Mouse (Mus musculus): ENCODE data around the gene Efna4. TPM values are rescaled to one million over a fixed set of nuclear protein-coding genes. Genes with fewer than 3 reads are reported as not detected.

The Efna4 gene
- total RNA-seq (2017), result not detected in 2 replicates

- ATAC-seq (ENCODE audit: extremely low read depth, insufficient number of reproducible peaks, low FRiP score, poor library complexity, severe bottlenecking), result no peak
These were observed at the start of gene Efna4 for GRCm38 (mm10) chr3:89337721-89338578. Gene Efna4 (minus strand): TSS chr3:89338028.

- ATAC-seq (ENCODE audit: extremely low read depth, insufficient number of reproducible peaks, low FRiP score, poor library complexity, severe bottlenecking), result no peak
These were observed 48.9 kb upstream of the Efna4 start for GRCm38 (mm10) chr3:89386438-89387420.

- ATAC-seq (ENCODE audit: extremely low read depth, insufficient number of reproducible peaks, low FRiP score, poor library complexity, severe bottlenecking), result no peak
These were observed 47.6 kb upstream of the Efna4 start for GRCm38 (mm10) chr3:89385451-89385850.

- no peak for ATAC-seq (ENCODE audit: extremely low read depth, insufficient number of reproducible peaks, low FRiP score, poor library complexity, severe bottlenecking)
These were observed 46.7 kb upstream of the Efna4 start for GRCm38 (mm10) chr3:89384331-89385076.

- no peak for ATAC-seq (ENCODE audit: extremely low read depth, insufficient number of reproducible peaks, low FRiP score, poor library complexity, severe bottlenecking)
These were observed 45.9 kb upstream of the Efna4 start for GRCm38 (mm10) chr3:89383651-89384255.

- no peak for ATAC-seq (ENCODE audit: extremely low read depth, insufficient number of reproducible peaks, low FRiP score, poor library complexity, severe bottlenecking)
These were observed 45.1 kb upstream of the Efna4 start for GRCm38 (mm10) chr3:89382950-89383349.

GRCm38 (mm10) chr3:89382033-89382882 is 44.4 kb upstream of the Efna4 start:
- no peak for ATAC-seq (ENCODE audit: extremely low read depth, insufficient number of reproducible peaks, low FRiP score, poor library complexity, severe bottlenecking)

GRCm38 (mm10) chr3:89381233-89381632 is 43.4 kb upstream of the Efna4 start:
- ATAC-seq (ENCODE audit: extremely low read depth, insufficient number of reproducible peaks, low FRiP score, poor library complexity, severe bottlenecking), result no peak

GRCm38 (mm10) chr3:89380711-89381110 is 42.9 kb upstream of the Efna4 start:
- no peak for ATAC-seq (ENCODE audit: extremely low read depth, insufficient number of reproducible peaks, low FRiP score, poor library complexity, severe bottlenecking)

- no peak for ATAC-seq (ENCODE audit: extremely low read depth, insufficient number of reproducible peaks, low FRiP score, poor library complexity, severe bottlenecking)
These were observed 42.5 kb upstream of the Efna4 start for GRCm38 (mm10) chr3:89380291-89380690.

- 0 out of 2 replicates have a peak, but pooled peaks have one; percentile 7 for ATAC-seq (ENCODE audit: extremely low read depth, insufficient number of reproducible peaks, low FRiP score, poor library complexity, severe bottlenecking)
These were observed 41.7 kb upstream of the Efna4 start for GRCm38 (mm10) chr3:89379388-89380131.

GRCm38 (mm10) chr3:89378394-89379067 is 40.7 kb upstream of the Efna4 start:
- peak; percentile 57 for ATAC-seq (ENCODE audit: extremely low read depth, insufficient number of reproducible peaks, low FRiP score, poor library complexity, severe bottlenecking)

GRCm38 (mm10) chr3:89377831-89378230 is 40.0 kb upstream of the Efna4 start:
- ATAC-seq (ENCODE audit: extremely low read depth, insufficient number of reproducible peaks, low FRiP score, poor library complexity, severe bottlenecking), result no peak

GRCm38 (mm10) chr3:89373581-89374231 is 35.9 kb upstream of the Efna4 start:
- no peak for ATAC-seq (ENCODE audit: extremely low read depth, insufficient number of reproducible peaks, low FRiP score, poor library complexity, severe bottlenecking)

GRCm38 (mm10) chr3:89367338-89367737 is 29.5 kb upstream of the Efna4 start:
- no peak for ATAC-seq (ENCODE audit: extremely low read depth, insufficient number of reproducible peaks, low FRiP score, poor library complexity, severe bottlenecking)

Measured in neutrophil, adult 5-6 weeks (primary cell).